Mouse (Mus musculus): Measurements from ENCODE around the gene Snx1.

Snx1 gene

GRCm38 (mm10) chr9:66087062-66087461, 39.3 kb downstream of the Snx1 start:
- no peak for DNase-seq

GRCm38 (mm10) chr9:66084171-66084570, 42.2 kb downstream of the Snx1 start:
- DNase-seq: no peak

GRCm38 (mm10) chr9:66081999-66082398, 44.4 kb downstream of the Snx1 start:
- DNase-seq: no peak

- no peak for DNase-seq
Observed at GRCm38 (mm10) chr9:66080804-66081459, 45.5 kb downstream of the Snx1 start.

GRCm38 (mm10) chr9:66078493-66078892, 47.9 kb downstream of the Snx1 start:
- no peak for DNase-seq

- DNase-seq: no peak
Observed at GRCm38 (mm10) chr9:66078072-66078471, 48.3 kb downstream of the Snx1 start.

- no peak for DNase-seq
Observed at GRCm38 (mm10) chr9:66072754-66073153, 53.6 kb downstream of the Snx1 start.

- DNase-seq: no peak
Observed at GRCm38 (mm10) chr9:66070151-66070550, 56.2 kb downstream of the Snx1 start.

- DNase-seq: peak; percentile 67
Observed at GRCm38 (mm10) chr9:66069583-66069982, 56.8 kb downstream of the Snx1 start, which contains the start of gene Snx22. Snx22 (minus strand) TSS chr9:66069719.

GRCm38 (mm10) chr9:66068971-66069391, 57.4 kb downstream of the Snx1 start:
- DNase-seq: no peak

- no peak for DNase-seq
Observed at GRCm38 (mm10) chr9:66068056-66068455, 58.3 kb downstream of the Snx1 start.

- no peak for DNase-seq
Observed at GRCm38 (mm10) chr9:66067542-66067941, 58.8 kb downstream of the Snx1 start.

- DNase-seq: no peak
Observed at GRCm38 (mm10) chr9:66066791-66067190, 59.6 kb downstream of the Snx1 start.

- no peak for DNase-seq
Observed at GRCm38 (mm10) chr9:66064316-66064715, 62.1 kb downstream of the Snx1 start.

GRCm38 (mm10) chr9:66063446-66063845, 62.9 kb downstream of the Snx1 start:
- DNase-seq: no peak

GRCm38 (mm10) chr9:66061656-66062055, 64.7 kb downstream of the Snx1 start:
- no peak for DNase-seq

GRCm38 (mm10) chr9:66060986-66061385, 65.4 kb downstream of the Snx1 start:
- DNase-seq: no peak

GRCm38 (mm10) chr9:66060308-66060647, 66.1 kb downstream of the Snx1 start:
- DNase-seq: no peak

- peak; percentile 99 for DNase-seq
Observed at GRCm38 (mm10) chr9:66059583-66060307, 66.6 kb downstream of the Snx1 start, which contains the start of gene Ppib. Ppib (plus strand) TSS chr9:66060222.

GRCm38 (mm10) chr9:66053620-66054019, 72.8 kb downstream of the Snx1 start:
- DNase-seq: no peak

- DNase-seq: no peak
Observed at GRCm38 (mm10) chr9:66052731-66053130, 73.7 kb downstream of the Snx1 start.

- no peak for DNase-seq
Observed at GRCm38 (mm10) chr9:66051493-66051892, 74.9 kb downstream of the Snx1 start.

GRCm38 (mm10) chr9:66049931-66050601, 76.3 kb downstream of the Snx1 start:
- no peak for DNase-seq

- DNase-seq: no peak
Observed at GRCm38 (mm10) chr9:66043241-66043640, 83.1 kb downstream of the Snx1 start.

All from right cerebral cortex, postnatal 25 days (tissue).